Mouse (Mus musculus) heart, embryonic 12.5 days (tissue): ENCODE measurements around the gene Cdk14. TPM values are rescaled to one million over a fixed set of nuclear protein-coding genes. Genes with fewer than 3 reads are reported as not detected.
A peak's percentile ranks its signal among the peaks of the same experiment; 100 is the strongest.

Source experiments
- ATAC-seq: fragments of 200-750 bp; cut with Nextera tagmentation; 2 replicates; pipeline ENCODE4 v1.8.0; 2017; ENCODE audit warnings: moderate TSS enrichment, moderate library complexity; ENCODE audit not compliant: insufficient number of reproducible peaks, low FRiP score
- H3K27ac ChIP-seq: fragments of 300-500 bp; sonication (generic); 2 replicates; pipeline ENCODE4 v1.5.1; 2016; ENCODE audit warnings: mild to moderate bottlenecking, moderate library complexity; ENCODE audit not compliant: poor library complexity, severe bottlenecking
- H3K27me3 ChIP-seq: fragments of 300-500 bp; sonication (generic); replicated peaks from 2 replicates; pipeline ENCODE4 v1.6.1; 2016; ENCODE audit warnings: mild to moderate bottlenecking, moderate library complexity
- H3K36me3 ChIP-seq: fragments of 300-500 bp; sonication (generic); 2 replicates; pipeline ENCODE4 v1.6.1; 2016; ENCODE audit warnings: mild to moderate bottlenecking, moderate library complexity
- H3K4me1 ChIP-seq: fragments of 300-500 bp; sonication (generic); replicated peaks from 2 replicates; pipeline ENCODE4 v1.6.1; 2016; ENCODE audit warnings: mild to moderate bottlenecking
- H3K4me2 ChIP-seq: fragments of 300-500 bp; sonication (generic); 2 replicates; pipeline ENCODE4 v1.6.1; 2016; ENCODE audit warnings: mild to moderate bottlenecking, moderate library complexity
- H3K4me3 ChIP-seq: fragments of 300-500 bp; sonication (generic); 2 replicates; pipeline ENCODE4 v1.5.1; 2016; ENCODE audit warnings: mild to moderate bottlenecking
- H3K9ac ChIP-seq: fragments of 300-500 bp; sonication (generic); 2 replicates; pipeline ENCODE4 v1.6.1; 2016; ENCODE audit warnings: mild to moderate bottlenecking, moderate library complexity
- H3K9me3 ChIP-seq: fragments of 300-500 bp; sonication (generic); replicated peaks from 2 replicates; pipeline ENCODE4 v1.6.1; 2016; ENCODE audit warnings: mild to moderate bottlenecking, moderate library complexity
- WGBS: fragments of 180-500 bp; shearing (Covaris S2); methylation state at CpG from one replicate; pipeline ENCODE4 v1.1.7; 2016; 5-methylcytosine and 5-hydroxymethylcytosine counted together
- polyA plus RNA-seq: library from polyadenylated mRNA; unstranded; fragments of >200 nt; fragmentation: Nextera tagmentation; extraction: Ambion mirVana; gene quantifications from 2 replicates; pipeline ENCODE4 v1.2.1, GENCODE M21; 2016

Gene Cdk14
- polyA plus RNA-seq, 1 experiment from 2014 or later = 20.4 TPM

DNA sequence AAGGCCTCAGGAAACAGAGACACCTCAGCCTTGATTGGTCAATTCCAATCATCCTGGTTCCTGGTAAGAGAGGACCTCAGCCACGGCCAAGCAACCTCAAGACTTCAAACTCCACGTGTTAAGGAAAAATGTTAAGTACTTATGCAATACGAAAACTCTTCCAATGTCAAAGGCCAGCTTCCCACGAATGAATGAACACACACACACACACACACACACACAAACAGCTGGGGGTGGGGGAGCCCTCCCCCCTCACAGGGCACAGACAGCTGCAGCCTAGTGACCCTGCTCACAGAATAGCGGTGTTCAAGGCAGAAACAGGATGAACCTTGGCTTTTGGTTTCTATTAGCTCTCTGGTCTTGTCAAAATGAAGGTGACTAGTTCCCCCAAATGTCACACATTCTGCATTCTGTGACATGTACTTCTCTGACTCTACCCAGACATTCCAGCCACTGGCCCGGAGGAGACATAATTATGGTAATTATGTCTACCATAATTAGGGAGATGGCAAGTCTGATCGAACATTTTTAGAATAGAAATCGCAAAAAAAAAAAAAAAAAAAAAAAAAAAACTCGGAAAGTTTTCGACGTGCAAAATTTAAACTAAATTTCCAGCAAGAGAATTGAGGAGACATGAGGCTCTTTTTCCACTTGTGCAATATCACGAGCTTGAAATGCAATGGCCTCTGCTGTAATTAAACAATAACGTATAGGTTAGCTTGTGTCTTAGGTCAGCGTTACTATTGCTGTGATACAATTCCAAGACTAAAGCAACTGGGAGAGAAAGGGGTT lies 54.6 kb downstream of the Cdk14 start:
- H3K36me3 ChIP-seq = peaks cover 14% of the 10 kb centered on the region; the same call in 1 of the 2 replicates
- H3K4me1 ChIP-seq = peaks cover 24% of the 10 kb centered on the region
- H3K4me2 ChIP-seq = no peak overlapping the region
- 82% methylated on average over 14 of the region's 14 CpGs for WGBS
- ATAC-seq = no peak
- no peak overlapping the region for H3K27ac ChIP-seq
- peaks cover 3% of the 10 kb centered on the region; the same call in 1 of the 2 replicates for H3K9me3 ChIP-seq
- H3K9ac ChIP-seq = no peak overlapping the region
- H3K4me3 ChIP-seq = no peak overlapping the region
- no peaks in the 10 kb centered on the region for H3K27me3 ChIP-seq

DNA sequence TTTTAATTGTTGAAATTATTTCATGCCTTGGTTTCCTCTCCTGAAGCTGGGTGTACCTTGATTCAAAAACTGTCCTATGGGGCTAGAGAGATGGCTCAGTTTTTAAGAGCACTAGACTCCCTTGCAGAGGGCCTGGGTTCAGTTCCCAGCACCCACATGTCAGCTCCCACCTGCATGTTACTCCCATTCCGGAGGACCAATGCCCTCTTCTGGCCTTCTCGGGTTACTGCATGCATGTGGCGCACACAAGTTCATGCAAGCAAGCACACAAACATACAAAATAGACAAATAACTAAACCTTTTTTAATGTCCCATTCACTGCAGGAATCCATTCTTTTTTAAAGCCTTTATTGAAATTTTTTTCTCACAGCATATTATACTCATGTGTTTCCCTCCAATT lies 58.4 kb downstream of the Cdk14 start:
- H3K9me3 ChIP-seq = peaks cover 3% of the 10 kb centered on the region; the same call in 1 of the 2 replicates
- no peak overlapping the region for H3K27ac ChIP-seq
- ATAC-seq = no peak
- H3K4me1 ChIP-seq = peaks cover 13% of the 10 kb centered on the region
- no peak overlapping the region for H3K4me3 ChIP-seq
- H3K36me3 ChIP-seq = peaks cover 11% of the 10 kb centered on the region; the same call in 1 of the 2 replicates
- H3K4me2 ChIP-seq = no peak overlapping the region
- H3K27me3 ChIP-seq = no peaks in the 10 kb centered on the region
- WGBS = 93% methylated on average over 3 of the region's 3 CpGs
- no peak overlapping the region for H3K9ac ChIP-seq

- H3K36me3 ChIP-seq = peaks cover 11% of the 10 kb centered on the region; the same call in 1 of the 2 replicates
- H3K9ac ChIP-seq = no peak overlapping the region
- no peak overlapping the region for H3K27ac ChIP-seq
- H3K27me3 ChIP-seq = no peaks in the 10 kb centered on the region
- peaks cover 3% of the 10 kb centered on the region; the same call in 1 of the 2 replicates for H3K9me3 ChIP-seq
- H3K4me2 ChIP-seq = no peak overlapping the region
- peaks cover 12% of the 10 kb centered on the region for H3K4me1 ChIP-seq
- no peak for ATAC-seq
- no peak overlapping the region for H3K4me3 ChIP-seq
- 85% methylated on average over 5 of the region's 5 CpGs for WGBS
Measured at GRCm38 (mm10) chr5:5360338-5360737, 59.8 kb downstream of the Cdk14 start.

GRCm38 (mm10) chr5:5359915-5360314 lies 60.2 kb downstream of the Cdk14 start:
- 86% methylated on average over 3 of the region's 3 CpGs for WGBS
- H3K9me3 ChIP-seq = peaks cover 3% of the 10 kb centered on the region; the same call in 1 of the 2 replicates

GRCm38 (mm10) chr5:5359370-5359769 lies 60.7 kb downstream of the Cdk14 start:
- peaks cover 9% of the 10 kb centered on the region; the same call in 1 of the 2 replicates for H3K36me3 ChIP-seq
- peaks cover 3% of the 10 kb centered on the region; the same call in 1 of the 2 replicates for H3K9me3 ChIP-seq
- H3K9ac ChIP-seq = no peak overlapping the region
- 91% methylated on average over 5 of the region's 5 CpGs for WGBS
- H3K27me3 ChIP-seq = no peaks in the 10 kb centered on the region
- H3K4me3 ChIP-seq = no peak overlapping the region
- no peak overlapping the region for H3K27ac ChIP-seq
- H3K4me1 ChIP-seq = peaks cover 16% of the 10 kb centered on the region
- H3K4me2 ChIP-seq = no peak overlapping the region
- no peak for ATAC-seq

More at GRCm38 (mm10) chr5:5359915-5360314, 60.2 kb downstream of the Cdk14 start:
- Histone ChIP-seq H3K9ac (no peak overlapping the region), H3K27ac (no peak overlapping the region), H3K4me2 (no peak overlapping the region), H3K27me3 (no peaks in the 10 kb centered on the region), H3K4me3 (no peak overlapping the region), H3K36me3 (peaks cover 11% of the 10 kb centered on the region; the same call in 1 of the 2 replicates), H3K4me1 (peaks cover 15% of the 10 kb centered on the region)
- no peak for ATAC-seq

DNA sequence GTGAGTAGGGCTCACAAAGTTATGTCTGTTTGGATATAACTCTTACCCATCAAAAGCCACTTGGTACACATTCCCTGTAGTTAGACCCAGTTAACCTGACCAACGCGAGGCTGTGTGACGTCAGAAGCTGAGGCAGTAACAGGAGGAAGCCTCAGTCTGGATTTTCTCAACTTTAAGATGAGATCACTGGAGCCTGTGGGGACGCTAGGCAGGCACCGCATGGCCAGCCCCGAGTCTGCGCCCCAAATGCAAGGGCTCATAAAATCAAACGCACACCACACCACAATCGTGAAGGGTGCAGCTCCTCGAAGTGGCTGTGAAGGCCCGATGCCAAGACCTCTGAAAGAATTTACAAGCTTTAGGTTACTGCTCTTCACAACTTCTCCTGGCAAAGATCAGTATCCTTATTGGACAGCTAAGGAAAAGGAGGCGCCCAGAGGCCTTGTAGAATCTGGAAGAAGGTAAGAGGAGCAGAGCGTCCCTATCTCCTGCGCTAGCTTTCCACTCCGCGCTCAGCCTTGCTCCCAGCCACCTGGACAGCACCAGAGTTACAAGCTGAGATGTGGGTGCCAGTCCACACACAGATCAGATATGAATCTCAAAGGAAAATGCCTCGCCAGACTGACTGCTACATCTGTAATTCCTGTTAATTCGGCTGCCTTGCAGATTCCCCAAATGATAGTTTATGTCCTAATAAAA lies 61.9 kb downstream of the Cdk14 start:
- H3K36me3 ChIP-seq = peaks cover 5% of the 10 kb centered on the region; the same call in 1 of the 2 replicates
- peaks cover 23% of the 10 kb centered on the region for H3K4me1 ChIP-seq
- H3K4me2 ChIP-seq = peak overlapping the region; percentile 21
- no peak overlapping the region for H3K4me3 ChIP-seq
- WGBS = 48% methylated on average over 18 of the region's 18 CpGs
- no peak overlapping the region for H3K27ac ChIP-seq
- H3K9ac ChIP-seq = no peak overlapping the region
- no peaks in the 10 kb centered on the region for H3K27me3 ChIP-seq
- ATAC-seq = no peak
- H3K9me3 ChIP-seq = peaks cover 3% of the 10 kb centered on the region; the same call in 1 of the 2 replicates

GRCm38 (mm10) chr5:5354684-5355368 lies 65.3 kb downstream of the Cdk14 start:
- H3K4me3 ChIP-seq = no peak overlapping the region
- H3K4me1 ChIP-seq = peaks cover 23% of the 10 kb centered on the region
- no peak for ATAC-seq
- H3K4me2 ChIP-seq = no peak overlapping the region
- no peaks in the 10 kb centered on the region for H3K27me3 ChIP-seq
- no peaks in the 10 kb centered on the region for H3K9me3 ChIP-seq
- no peaks in the 10 kb centered on the region for H3K36me3 ChIP-seq
- no peak overlapping the region for H3K9ac ChIP-seq
- 38% methylated on average over 5 of the region's 5 CpGs for WGBS
- H3K27ac ChIP-seq = no peak overlapping the region

- H3K4me3 ChIP-seq = no peak overlapping the region
- H3K27me3 ChIP-seq = no peaks in the 10 kb centered on the region
- no peaks in the 10 kb centered on the region for H3K9me3 ChIP-seq
- H3K27ac ChIP-seq = no peak overlapping the region
- no peak overlapping the region for H3K9ac ChIP-seq
- peaks cover 23% of the 10 kb centered on the region for H3K4me1 ChIP-seq
- no peak for ATAC-seq
- H3K4me2 ChIP-seq = no peak overlapping the region
- WGBS = 2% methylated on average over 1 of the region's 1 CpGs
- H3K36me3 ChIP-seq = no peaks in the 10 kb centered on the region
Measured at GRCm38 (mm10) chr5:5353946-5354345, 66.2 kb downstream of the Cdk14 start.

DNA sequence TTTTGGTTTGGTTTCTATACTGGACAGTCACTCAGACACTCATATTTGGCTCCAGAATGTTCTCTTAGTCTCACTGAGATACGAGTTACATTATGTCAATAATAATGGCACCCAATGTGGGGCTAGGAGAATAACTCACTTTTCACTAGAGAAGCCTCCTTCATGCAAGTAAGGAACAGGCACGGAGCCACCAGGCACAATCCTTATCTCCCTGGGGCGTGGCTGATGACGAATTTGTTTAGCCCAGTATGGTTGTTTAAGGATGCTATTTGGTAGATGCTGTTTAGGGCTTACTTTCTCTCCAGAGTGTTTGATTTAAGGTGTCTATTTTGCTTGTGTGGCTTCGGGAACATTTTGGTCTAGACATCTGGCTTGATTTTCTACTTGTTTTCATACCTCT lies 75.5 kb downstream of the Cdk14 start:
- Histone ChIP-seq H3K9me3 (no peaks in the 10 kb centered on the region), H3K27ac (no peak overlapping the region), H3K4me1 (peaks cover 37% of the 10 kb centered on the region), H3K4me3 (no peak overlapping the region), H3K9ac (no peak overlapping the region), H3K36me3 (no peaks in the 10 kb centered on the region), H3K4me2 (no peak overlapping the region), H3K27me3 (no peaks in the 10 kb centered on the region)
- 59% methylated on average over 5 of the region's 5 CpGs for WGBS
- ATAC-seq = no peak

- H3K36me3 ChIP-seq = no peaks in the 10 kb centered on the region
- no peak overlapping the region for H3K9ac ChIP-seq
- peak overlapping the region; percentile 89 for H3K27ac ChIP-seq
- H3K4me3 ChIP-seq = no peak overlapping the region
- H3K27me3 ChIP-seq = no peaks in the 10 kb centered on the region
- H3K9me3 ChIP-seq = no peaks in the 10 kb centered on the region
- no peak overlapping the region for H3K4me2 ChIP-seq
- peaks cover 37% of the 10 kb centered on the region for H3K4me1 ChIP-seq
- no peak for ATAC-seq
- WGBS = 80% methylated on average over 2 of the region's 2 CpGs
Measured at GRCm38 (mm10) chr5:5343741-5344140, 76.4 kb downstream of the Cdk14 start.

- H3K9me3 ChIP-seq = no peaks in the 10 kb centered on the region
- 18% methylated on average over 2 of the region's 2 CpGs for whole genome bisulfite sequencing
- peaks cover 37% of the 10 kb centered on the region for H3K4me1 ChIP-seq
- H3K4me2 ChIP-seq = no peak overlapping the region
- peak overlapping the region; percentile 89 for H3K27ac ChIP-seq
- no peak overlapping the region for H3K9ac ChIP-seq
- ATAC-seq = peak; percentile 66
- H3K4me3 ChIP-seq = no peak overlapping the region
- H3K36me3 ChIP-seq = no peaks in the 10 kb centered on the region
- no peaks in the 10 kb centered on the region for H3K27me3 ChIP-seq
Measured at GRCm38 (mm10) chr5:5343267-5343666, 76.8 kb downstream of the Cdk14 start.
